Mouse (Mus musculus) heart, postnatal 14 days (tissue): ENCODE results near the gene Srgap1. TPM values are rescaled to one million over a fixed set of nuclear protein-coding genes. Genes with fewer than 3 reads are reported as not detected.

Experiments used
- DNase-seq, 2 experiments: peaks; one replicate each; pipeline ENCODE4 v3.0.0; 2021 to 2022
- intact Hi-C: fragments of 180-260 bp; cut with DNase I; formaldehyde crosslinking; loops from one replicate; pipeline ENCODE4 v1.15.1; 2025
- total RNA-seq, 2 experiments: library from RNA; stranded (reverse); gene quantifications; 2 replicates each; pipeline ENCODE4 v1.2.3; 2021

Srgap1 gene
- total RNA-seq, 2 experiments from 2014 or later = 4.0 to 4.6 TPM

GRCm38 (mm10) chr10:122020255-122020654 lies 26.9 kb downstream of the Srgap1 start:
- DNase-seq = no peak
- intact Hi-C loops = no loop called here

DNA sequence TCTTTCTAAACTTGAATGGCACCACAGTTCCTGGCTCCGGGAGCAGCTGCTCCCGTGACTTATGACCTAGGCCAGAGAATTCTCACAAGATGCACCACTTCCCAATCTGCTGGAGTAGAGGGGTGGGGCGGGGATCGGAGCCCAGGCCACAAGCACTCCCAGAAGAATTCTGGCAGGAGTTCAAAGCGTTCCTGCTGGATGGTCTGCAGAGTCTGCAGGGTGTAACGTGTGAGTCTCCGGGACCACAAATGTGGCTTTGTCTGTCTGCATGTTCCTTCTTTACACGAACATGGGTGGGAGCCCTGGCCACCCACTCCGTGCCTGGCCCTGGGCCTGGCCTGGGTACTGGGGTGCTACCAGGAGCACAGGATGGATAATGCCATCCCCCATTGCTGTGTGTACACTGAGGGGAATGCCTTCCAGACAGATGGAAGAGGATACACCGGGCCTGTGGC lies 28.5 kb downstream of the Srgap1 start:
- peak; percentile 39 to 59 for DNase-seq
- intact Hi-C loops = no loop called here

DNA sequence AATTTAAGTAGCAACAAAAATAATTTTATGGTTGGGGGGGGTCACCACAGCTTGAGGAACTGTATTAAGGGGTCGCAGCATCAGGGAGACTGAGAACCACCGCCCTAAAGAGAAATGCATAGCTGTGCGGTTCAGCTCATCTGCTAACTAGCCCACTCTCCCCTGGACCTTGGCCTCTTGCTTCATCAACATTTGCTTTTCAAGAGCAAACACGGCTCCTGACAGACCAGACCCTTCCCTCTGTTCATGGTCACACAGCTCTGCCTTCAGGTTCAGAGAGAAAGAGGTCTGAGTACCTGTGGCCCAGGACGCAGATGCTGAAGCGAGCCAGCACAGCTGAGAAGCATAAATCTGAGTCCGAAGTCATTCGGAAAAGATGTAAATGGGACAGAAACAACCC lies 29.4 kb downstream of the Srgap1 start:
- intact Hi-C loops = no loop called here
- DNase-seq = no peak

GRCm38 (mm10) chr10:122017063-122017462 lies 30.1 kb downstream of the Srgap1 start:
- intact Hi-C loops = no loop called here
- DNase-seq = no peak

GRCm38 (mm10) chr10:122016631-122017030 lies 30.5 kb downstream of the Srgap1 start:
- intact Hi-C loops = no loop called here
- DNase-seq = no peak

- no peak for DNase-seq
- intact Hi-C loops = no loop called here
These were observed 34.8 kb downstream of the Srgap1 start for GRCm38 (mm10) chr10:122012321-122012720.

GRCm38 (mm10) chr10:122008731-122009391 lies 38.3 kb downstream of the Srgap1 start:
- DNase-seq = peak; percentile 19 to 33
- intact Hi-C loops = loop anchor here (5.0 kb wide), 1 partner anchor 38 kb away; the partner anchor contains the start of gene Srgap1

DNA sequence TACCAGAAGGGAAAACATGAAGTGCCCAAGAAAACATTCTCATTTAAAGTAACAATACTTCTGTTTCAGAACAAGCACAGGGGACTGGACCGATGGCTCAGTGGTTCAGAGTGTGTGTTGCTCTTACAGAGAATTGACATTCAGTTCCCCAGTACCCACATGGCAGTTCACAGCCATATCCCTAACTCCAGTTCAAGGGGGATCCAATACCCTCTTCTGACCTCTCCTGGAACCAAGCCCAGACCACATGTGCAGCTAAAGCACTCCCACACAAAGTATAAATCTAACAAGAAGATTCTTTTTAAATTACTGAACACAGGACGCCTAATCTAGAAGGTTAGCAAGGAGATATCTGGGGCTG lies 38.8 kb downstream of the Srgap1 start:
- DNase-seq = no peak
- intact Hi-C loops = loop anchor here (5.0 kb wide), 1 partner anchor 39 kb away; the partner anchor contains the start of gene Srgap1

DNA sequence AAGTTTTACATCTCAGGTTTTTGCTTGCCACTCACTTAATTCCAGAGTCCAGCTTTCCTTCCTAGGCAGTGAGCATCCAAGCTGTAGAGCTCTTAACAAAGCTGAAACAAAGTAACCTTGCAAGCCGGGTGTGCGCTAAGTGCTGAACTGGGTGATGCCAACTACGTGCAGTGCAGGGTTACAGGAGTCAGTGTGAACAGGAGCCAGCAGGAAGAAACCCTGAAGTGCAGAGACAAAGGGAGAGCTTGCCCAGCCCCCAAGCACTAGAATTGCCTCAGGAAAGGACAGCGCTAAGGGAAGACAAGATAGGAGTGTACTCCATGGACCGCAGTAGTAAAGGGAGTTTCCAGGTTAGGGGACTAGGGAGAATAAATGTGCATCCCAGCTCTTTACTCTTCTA lies 40.5 kb downstream of the Srgap1 start:
- intact Hi-C loops = loop anchor here (5.0 kb wide), 1 partner anchor 41 kb away; the partner anchor contains the start of gene Srgap1
- DNase-seq = no peak

DNA sequence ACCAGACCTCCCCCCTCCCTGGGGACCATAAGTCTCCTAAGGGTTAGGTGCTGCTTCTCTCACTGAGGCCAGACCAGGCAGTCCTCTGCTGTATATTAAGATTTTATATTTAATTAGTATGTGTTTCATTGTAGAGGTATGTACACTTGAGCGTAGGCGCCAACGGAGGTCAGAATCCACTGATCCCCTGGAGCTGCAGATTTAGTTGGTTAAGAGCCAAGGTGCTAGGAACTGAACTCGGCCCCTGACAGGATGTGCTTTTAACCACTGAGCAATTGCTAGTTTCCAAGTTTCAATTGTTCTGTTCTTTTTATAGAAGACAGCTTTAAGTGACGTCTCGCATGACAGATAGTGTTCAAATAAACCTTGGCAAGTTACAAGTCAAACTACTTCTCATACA lies 41.0 kb downstream of the Srgap1 start:
- no peak for DNase-seq
- intact Hi-C loops = loop anchor here (5.0 kb wide), 1 partner anchor 41 kb away; the partner anchor contains the start of gene Srgap1

DNA sequence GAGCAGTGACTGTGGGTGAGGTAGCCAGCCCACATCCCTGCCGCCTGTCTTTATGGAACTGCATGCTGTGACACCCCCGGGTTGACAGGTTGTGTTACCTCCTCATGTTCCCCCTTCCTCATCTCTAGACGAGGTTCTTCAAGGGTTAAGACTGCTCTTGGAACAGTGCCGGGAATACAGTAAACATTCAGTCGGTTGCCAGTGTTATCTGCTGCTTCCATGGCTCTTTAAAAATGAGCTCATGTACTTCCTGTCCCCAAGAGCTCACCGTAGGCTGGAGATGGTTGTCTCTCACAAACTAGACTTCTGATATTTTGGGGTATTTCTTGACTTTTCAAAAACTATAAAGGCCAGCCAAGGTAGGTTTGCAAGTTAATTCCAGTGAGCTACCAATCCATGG lies 41.6 kb downstream of the Srgap1 start:
- intact Hi-C loops = loop anchor here (5.0 kb wide), 1 partner anchor 42 kb away; the partner anchor contains the start of gene Srgap1
- DNase-seq = no peak

DNA sequence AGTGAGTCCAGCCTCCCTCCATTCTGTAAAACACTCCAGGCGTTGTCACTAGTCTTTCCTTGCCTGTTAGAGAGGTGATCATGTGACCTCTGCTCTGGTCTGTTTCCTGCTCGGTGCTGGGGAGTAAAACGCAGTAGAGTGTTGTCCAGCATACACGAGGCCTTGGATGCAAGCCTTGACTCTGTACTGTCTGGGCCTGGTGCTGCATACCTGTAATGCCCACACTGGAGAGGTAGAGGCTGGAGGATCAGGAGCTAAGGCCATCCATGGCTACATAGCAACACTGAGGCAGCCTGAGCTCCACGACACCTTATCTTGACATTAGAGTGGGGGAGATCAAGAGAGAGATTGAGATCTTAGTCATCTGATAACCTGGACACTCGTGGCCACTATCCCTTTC lies 44.2 kb downstream of the Srgap1 start:
- intact Hi-C loops = no loop called here
- no peak for DNase-seq

- intact Hi-C loops = no loop called here
- DNase-seq = no peak
These were observed 48.3 kb downstream of the Srgap1 start for GRCm38 (mm10) chr10:121998806-121999205.

DNA sequence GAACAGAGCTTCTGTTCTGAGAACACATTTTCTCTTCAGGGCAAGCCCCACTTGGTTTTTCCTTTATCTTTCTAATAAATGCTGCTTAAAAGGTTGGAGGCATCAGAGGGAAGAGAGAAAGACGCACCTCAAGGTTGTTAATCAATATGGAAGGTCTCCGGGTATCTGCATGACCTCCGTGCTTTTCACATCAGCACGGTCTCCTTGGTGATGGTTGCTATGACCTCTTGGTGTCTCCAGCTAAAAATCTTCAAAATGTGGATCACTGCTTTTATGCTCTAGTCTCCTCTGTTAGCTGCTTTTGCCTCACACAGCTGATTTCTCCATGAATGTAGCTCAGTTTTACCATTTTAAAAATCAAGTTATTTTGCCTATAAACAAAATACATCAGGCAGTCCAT lies 50.6 kb downstream of the Srgap1 start:
- intact Hi-C loops = no loop called here
- no peak for DNase-seq

DNA sequence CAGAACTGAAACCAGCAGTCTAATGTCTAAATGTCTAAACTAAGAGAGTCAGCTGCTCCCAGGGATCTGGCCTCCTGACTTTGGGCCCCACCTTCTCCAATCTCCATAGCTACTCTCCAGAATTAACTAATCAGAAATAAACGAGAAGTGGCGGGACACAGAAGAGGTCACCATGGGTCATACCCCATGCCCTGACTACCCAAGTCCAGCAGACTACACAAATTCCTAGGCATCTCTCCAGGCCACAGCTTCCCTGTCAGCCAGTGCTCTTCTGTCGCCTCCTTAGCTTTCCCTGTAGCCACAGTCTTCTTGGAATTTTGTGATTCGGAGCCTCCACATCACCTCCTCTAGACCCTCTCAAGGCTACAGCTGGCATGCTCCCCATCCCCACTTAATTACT lies 51.7 kb downstream of the Srgap1 start:
- intact Hi-C loops = no loop called here
- no peak for DNase-seq

DNA sequence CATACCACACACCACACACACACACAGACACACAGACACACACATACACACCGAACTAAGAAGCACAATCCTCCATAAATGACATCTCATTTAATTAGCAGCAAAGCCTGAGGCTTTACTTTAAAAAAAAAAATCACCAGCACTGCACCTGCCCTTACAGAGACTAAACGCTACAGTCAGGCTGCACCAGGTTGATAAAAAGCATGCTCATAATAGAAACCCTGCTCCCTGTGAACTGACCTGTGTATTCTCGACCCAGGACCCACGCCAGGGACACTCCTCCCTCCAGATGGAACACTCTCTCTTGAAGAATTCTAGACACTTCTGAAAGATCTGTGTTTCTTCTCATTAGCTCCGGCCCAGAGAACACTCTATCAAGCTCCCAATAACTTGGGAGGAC lies 52.5 kb downstream of the Srgap1 start:
- DNase-seq = no peak
- intact Hi-C loops = no loop called here

- intact Hi-C loops = no loop called here
- DNase-seq = no peak
These were observed 54.5 kb downstream of the Srgap1 start for GRCm38 (mm10) chr10:121992609-121993008.

DNA sequence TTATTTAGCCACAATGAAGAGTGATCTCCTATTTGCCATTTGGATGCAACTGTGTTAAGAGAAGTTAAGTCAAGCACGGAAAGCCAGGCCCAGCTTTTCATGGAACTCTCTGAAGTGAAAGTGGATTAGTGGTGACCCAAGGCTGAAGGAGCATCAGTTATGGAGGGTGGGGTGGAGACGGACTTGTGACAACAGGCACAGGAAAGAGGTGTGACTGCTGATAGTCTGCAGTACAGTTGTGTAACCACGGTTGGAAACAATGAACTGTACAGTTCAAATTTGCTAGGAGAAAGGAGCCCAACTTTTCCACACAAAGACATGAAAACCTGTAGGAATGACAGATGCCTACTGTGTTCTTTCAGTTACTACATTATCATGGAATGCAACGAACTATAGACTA lies 60.1 kb downstream of the Srgap1 start:
- intact Hi-C loops = no loop called here
- no peak for DNase-seq

DNA sequence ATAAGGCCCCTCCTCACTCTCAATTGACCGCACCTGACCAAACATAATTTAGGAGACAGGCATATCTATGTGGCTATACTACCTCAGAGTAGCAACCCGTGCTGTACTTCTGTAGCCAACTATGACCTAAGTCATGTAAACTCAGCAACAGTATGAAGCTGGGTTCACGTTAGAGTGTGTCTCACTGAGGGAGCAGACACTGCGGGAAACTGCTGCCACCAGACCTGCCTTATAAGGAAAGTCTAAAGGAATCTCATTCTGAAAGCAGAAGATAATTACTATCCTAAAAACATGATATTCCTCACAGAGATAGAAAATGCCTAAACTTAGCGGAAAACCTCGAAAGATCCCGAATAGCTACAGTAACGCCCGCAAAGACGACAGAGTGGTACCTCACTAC lies 62.2 kb downstream of the Srgap1 start:
- no peak for DNase-seq
- intact Hi-C loops = no loop called here

DNA sequence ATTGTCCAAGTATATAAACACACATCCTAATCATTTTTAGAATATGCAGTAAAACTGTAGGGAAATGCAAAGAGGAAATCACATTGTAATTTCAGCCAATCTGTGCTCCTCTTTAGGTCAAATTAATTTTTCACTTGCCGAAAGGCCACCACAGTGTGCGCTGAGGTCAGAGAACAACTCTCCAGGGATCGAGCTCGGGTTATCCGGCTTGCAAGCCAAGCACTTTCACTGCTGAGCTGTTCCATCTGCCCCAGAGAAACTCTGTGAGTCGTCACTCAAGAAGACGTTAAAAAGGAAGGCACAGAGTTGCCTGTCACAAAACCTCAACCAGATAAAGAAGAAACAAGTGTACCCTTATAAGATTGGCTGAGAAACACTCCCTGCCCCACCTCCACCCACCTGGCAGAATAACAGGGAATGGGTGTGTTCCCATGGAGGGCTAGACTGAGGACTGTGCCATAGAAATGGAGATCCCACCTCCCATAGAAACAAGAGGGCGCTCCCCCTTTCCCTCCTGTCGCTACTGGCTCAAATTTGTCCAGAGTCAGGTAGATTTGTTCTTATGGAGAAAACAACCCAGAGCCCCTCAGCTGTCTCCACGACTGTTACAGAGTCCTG lies 63.0 kb downstream of the Srgap1 start:
- DNase-seq = peak; percentile 47 to 70
- intact Hi-C loops = no loop called here

- no peak for DNase-seq
- intact Hi-C loops = no loop called here
These were observed 71.8 kb downstream of the Srgap1 start for GRCm38 (mm10) chr10:121975330-121975729.

DNA sequence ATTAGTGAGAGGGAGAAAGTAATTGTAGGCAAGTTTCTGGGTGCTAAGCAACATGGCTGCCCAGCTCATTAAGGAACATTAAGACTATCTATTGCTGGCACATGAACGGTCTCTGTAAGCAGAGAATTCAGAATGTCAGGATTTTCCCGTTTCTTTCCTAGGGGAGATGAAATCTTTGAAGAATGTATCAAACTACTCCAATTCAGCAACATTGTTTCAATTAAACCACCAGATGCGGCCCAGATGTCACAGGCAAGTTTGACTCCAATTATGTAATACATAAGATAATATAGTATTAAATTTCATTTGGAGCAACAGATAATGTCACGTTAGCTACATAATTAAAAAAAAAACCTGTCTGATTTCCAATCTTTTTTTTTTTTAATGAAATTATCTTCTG lies 72.5 kb downstream of the Srgap1 start:
- DNase-seq = no peak
- intact Hi-C loops = loop anchor here (5.0 kb wide), 2 partner anchors 73 to 907 kb away; partner anchors contain the start of gene Srgap1
